Mouse (Mus musculus): ENCODE measurements around the gene Srd5a2.
"Not testable (repeated sequence)": the region's sequence is repeated elsewhere in the genome, so short reads cannot be mapped to it uniquely, and the experiment has no call there.

The Srd5a2 gene

GRCm38 (mm10) chr17:74047210-74048082 lies at the start of gene Srd5a2:
Gene Srd5a2, minus strand, starts transcription at chr17:74047916.
- no peak for DNase-seq (ENCODE audit: low spot score)

GRCm38 (mm10) chr17:74088886-74089678 lies 41.4 kb upstream of the Srd5a2 start:
- peak; percentile 99 for DNase-seq (ENCODE audit: low spot score)

- no peak for DNase-seq (ENCODE audit: low spot score)
These were observed 40.3 kb upstream of the Srd5a2 start for GRCm38 (mm10) chr17:74088016-74088415.

- DNase-seq (ENCODE audit: low spot score): peak; percentile 21
These were observed 35.7 kb upstream of the Srd5a2 start for GRCm38 (mm10) chr17:74083370-74083769.

- DNase-seq (ENCODE audit: low spot score): no peak
These were observed 32.4 kb upstream of the Srd5a2 start for GRCm38 (mm10) chr17:74080076-74080615.

GRCm38 (mm10) chr17:74078776-74079495 lies 31.2 kb upstream of the Srd5a2 start:
- no peak for DNase-seq (ENCODE audit: low spot score)

GRCm38 (mm10) chr17:74073067-74073466 lies 25.4 kb upstream of the Srd5a2 start:
- DNase-seq (ENCODE audit: low spot score): not testable (repeated sequence)

GRCm38 (mm10) chr17:74062763-74063162 lies 15.0 kb upstream of the Srd5a2 start:
- not testable (repeated sequence) for DNase-seq (ENCODE audit: low spot score)

- DNase-seq (ENCODE audit: low spot score): no peak
These were observed 607 bp upstream of the Srd5a2 start for GRCm38 (mm10) chr17:74048229-74048816.

- DNase-seq (ENCODE audit: low spot score): peak; percentile 85
These were observed 4.0 kb downstream of the Srd5a2 start for GRCm38 (mm10) chr17:74043754-74044153.

- DNase-seq (ENCODE audit: low spot score): peak; percentile 97
These were observed 27.1 kb downstream of the Srd5a2 start for GRCm38 (mm10) chr17:74020526-74021203.

- DNase-seq (ENCODE audit: low spot score): peak; percentile 57
These were observed 29.4 kb downstream of the Srd5a2 start for GRCm38 (mm10) chr17:74018281-74018680.

GRCm38 (mm10) chr17:74017649-74018048 lies 30.1 kb downstream of the Srd5a2 start:
- DNase-seq (ENCODE audit: low spot score): no peak

GRCm38 (mm10) chr17:74015128-74015527 lies 32.6 kb downstream of the Srd5a2 start:
- no peak for DNase-seq (ENCODE audit: low spot score)

- no peak for DNase-seq (ENCODE audit: low spot score)
These were observed 39.0 kb downstream of the Srd5a2 start for GRCm38 (mm10) chr17:74008680-74009079.

GRCm38 (mm10) chr17:74007001-74007400 lies 40.7 kb downstream of the Srd5a2 start:
- no peak for DNase-seq (ENCODE audit: low spot score)

- no peak for DNase-seq (ENCODE audit: low spot score)
These were observed 45.3 kb downstream of the Srd5a2 start for GRCm38 (mm10) chr17:74002396-74002795.

- DNase-seq (ENCODE audit: low spot score): peak; percentile 54
These were observed 51.6 kb downstream of the Srd5a2 start for GRCm38 (mm10) chr17:73995907-73996645.

- no peak for DNase-seq (ENCODE audit: low spot score)
These were observed 56.5 kb downstream of the Srd5a2 start for GRCm38 (mm10) chr17:73991264-73991663.

- no peak for DNase-seq (ENCODE audit: low spot score)
These were observed 61.1 kb downstream of the Srd5a2 start for GRCm38 (mm10) chr17:73986571-73986970.

All from adipocyte (in vitro differentiated cells).